Mouse (Mus musculus) forebrain, embryonic 15.5 days (tissue): ENCODE results near the gene Prmt1. TPM values are rescaled to one million over a fixed set of nuclear protein-coding genes. Genes with fewer than 3 reads are reported as not detected.

Experiments
- ATAC-seq: fragments of 200-750 bp; cut with Nextera tagmentation; replicated peaks from 2 replicates; pipeline ENCODE4 v1.8.0; 2017; ENCODE audit warnings: mild to moderate bottlenecking, moderate TSS enrichment, moderate library complexity
- H3K27ac ChIP-seq: fragments of 300-500 bp; sonication (generic); replicated peaks from 2 replicates; pipeline ENCODE4 v1.5.1; 2015; ENCODE audit warnings: mild to moderate bottlenecking, inconsistent platforms
- H3K27me3 ChIP-seq: fragments of 300-500 bp; sonication (generic); 2 replicates; pipeline ENCODE4 v1.6.1; 2015; ENCODE audit warnings: inconsistent platforms
- H3K36me3 ChIP-seq: fragments of 300-500 bp; sonication (generic); 2 replicates; pipeline ENCODE4 v1.6.1; 2015; ENCODE audit warnings: mild to moderate bottlenecking, inconsistent platforms
- H3K4me1 ChIP-seq: fragments of 300-500 bp; sonication (generic); 2 replicates; pipeline ENCODE4 v1.6.1; 2015; ENCODE audit warnings: inconsistent platforms
- H3K4me2 ChIP-seq: fragments of 300-500 bp; sonication (generic); replicated peaks from 2 replicates; pipeline ENCODE4 v1.6.1; 2015; ENCODE audit warnings: mild to moderate bottlenecking, inconsistent platforms
- H3K4me3 ChIP-seq: fragments of 300-500 bp; sonication (generic); 2 replicates; pipeline ENCODE4 v1.5.1; 2015; ENCODE audit warnings: mild to moderate bottlenecking, inconsistent platforms
- H3K9ac ChIP-seq: fragments of 300-500 bp; sonication (generic); replicated peaks from 2 replicates; pipeline ENCODE4 v1.6.1; 2015; ENCODE audit warnings: mild to moderate bottlenecking, inconsistent platforms
- H3K9me3 ChIP-seq: fragments of 300-500 bp; sonication (generic); 2 replicates; pipeline ENCODE4 v1.6.1; 2016; ENCODE audit warnings: inconsistent platforms
- WGBS: fragments of 180-500 bp; shearing (Covaris S2); methylation state at CpG from one replicate; pipeline ENCODE4 v1.1.7; 2015; ENCODE audit warnings: mixed read lengths; 5-methylcytosine and 5-hydroxymethylcytosine counted together
- polyA plus RNA-seq: library from polyadenylated mRNA; unstranded; fragments of >200 nt; fragmentation: Nextera tagmentation; extraction: Ambion mirVana; gene quantifications from 2 replicates; pipeline ENCODE4 v1.2.1, GENCODE M21; 2015

The Prmt1 gene
- polyA plus RNA-seq, 1 experiment from 2014 or later = 703 TPM

- Histone ChIP-seq H3K4me2 (no peak overlapping the region), H3K27ac (no peak overlapping the region), H3K9me3 (no peaks in the 10 kb centered on the region), H3K4me1 (peaks cover 30% of the 10 kb centered on the region), H3K4me3 (no peak overlapping the region), H3K9ac (no peak overlapping the region), H3K36me3 (no peaks in the 10 kb centered on the region), H3K27me3 (peaks cover 4% of the 10 kb centered on the region)
- WGBS = 48% methylated on average over 8 of the region's 8 CpGs
- no peak for ATAC-seq
These were observed 32.7 kb upstream of the Prmt1 start for GRCm38 (mm10) chr7:45019031-45019571.

- under 1% methylated on average over 36 of the region's 36 CpGs for WGBS
- peak; percentile 71 for ATAC-seq
These were observed 31.1 kb upstream of the Prmt1 start, which contains the start of gene Rras for GRCm38 (mm10) chr7:45017242-45018061. Gene Rras (plus strand): TSS chr7:45017961.

GRCm38 (mm10) chr7:45016761-45017160 is 30.4 kb upstream of the Prmt1 start:
- 4% methylated on average over 4 of the region's 4 CpGs for WGBS
- ATAC-seq = no peak
- Histone ChIP-seq H3K4me2 (peak overlapping the region; percentile 86), H3K27ac (peak overlapping the region; percentile 81), H3K9me3 (no peaks in the 10 kb centered on the region), H3K4me1 (peaks cover 37% of the 10 kb centered on the region), H3K36me3 (peaks cover 15% of the 10 kb centered on the region), H3K4me3 (peak overlapping the region; percentile 84), H3K27me3 (peaks cover 4% of the 10 kb centered on the region), H3K9ac (peak overlapping the region; percentile 48)

More at GRCm38 (mm10) chr7:45017242-45018061, 31.1 kb upstream of the Prmt1 start, which contains the start of gene Rras:
- Histone ChIP-seq H3K9ac (peak within 1 kb of the TSS; percentile 48), H3K27me3 (peaks cover 4% of the 10 kb centered on the region), H3K4me2 (peak within 1 kb of the TSS; percentile 86), H3K4me1 (peaks cover 37% of the 10 kb centered on the region), H3K36me3 (peaks cover 8% of the 10 kb centered on the region), H3K9me3 (no peaks in the 10 kb centered on the region), H3K27ac (peak within 1 kb of the TSS; percentile 81), H3K4me3 (peak within 1 kb of the TSS; percentile 84)

- under 1% methylated on average over 69 of the region's 69 CpGs for WGBS
- peak within 1 kb of the TSS; percentile 86 for H3K4me2 ChIP-seq
These were observed 29.7 kb upstream of the Prmt1 start, which contains the start of gene Scaf1 for GRCm38 (mm10) chr7:45015957-45016612. Gene Scaf1 (minus strand): TSS chr7:45016363.

GRCm38 (mm10) chr7:45015344-45015956 is 29.1 kb upstream of the Prmt1 start:
- ATAC-seq = no peak
- 2% methylated on average over 20 of the region's 20 CpGs for whole genome bisulfite sequencing
- peak overlapping the region; percentile 86 for H3K4me2 ChIP-seq

More at GRCm38 (mm10) chr7:45015957-45016612, 29.7 kb upstream of the Prmt1 start, which contains the start of gene Scaf1:
- Histone ChIP-seq H3K4me1 (peaks cover 37% of the 10 kb centered on the region), H3K9ac (peak within 1 kb of the TSS; percentile 93), H3K9me3 (no peaks in the 10 kb centered on the region), H3K27ac (peak within 1 kb of the TSS; percentile 81), H3K36me3 (peaks cover 22% of the 10 kb centered on the region), H3K27me3 (peaks cover 4% of the 10 kb centered on the region), H3K4me3 (peak within 1 kb of the TSS; percentile 84)
- peak; percentile 95 for ATAC-seq

GRCm38 (mm10) chr7:45014096-45014451 is 27.7 kb upstream of the Prmt1 start:
- 94% methylated on average over 3 of the region's 3 CpGs for WGBS
- Histone ChIP-seq H3K9ac (no peak overlapping the region), H3K27ac (no peak overlapping the region), H3K4me2 (no peak overlapping the region), H3K4me3 (no peak overlapping the region), H3K9me3 (no peaks in the 10 kb centered on the region), H3K27me3 (peaks cover 2% of the 10 kb centered on the region), H3K4me1 (peaks cover 37% of the 10 kb centered on the region), H3K36me3 (peaks cover 40% of the 10 kb centered on the region)
- no peak for ATAC-seq

More at GRCm38 (mm10) chr7:45015344-45015956, 29.1 kb upstream of the Prmt1 start:
- Histone ChIP-seq H3K9me3 (no peaks in the 10 kb centered on the region), H3K4me1 (peaks cover 37% of the 10 kb centered on the region), H3K27ac (peak overlapping the region; percentile 69), H3K4me3 (peak overlapping the region; percentile 84), H3K27me3 (peaks cover 4% of the 10 kb centered on the region), H3K36me3 (peaks cover 26% of the 10 kb centered on the region), H3K9ac (peak overlapping the region; percentile 93)

- no peaks in the 10 kb centered on the region for H3K9me3 ChIP-seq
- 95% methylated on average over 16 of the region's 16 CpGs for WGBS
- H3K27me3 ChIP-seq = no peaks in the 10 kb centered on the region
- H3K36me3 ChIP-seq = peaks cover 45% of the 10 kb centered on the region
- ATAC-seq = no peak
- H3K4me3 ChIP-seq = no peak overlapping the region
- peaks cover 37% of the 10 kb centered on the region for H3K4me1 ChIP-seq
- no peak overlapping the region for H3K9ac ChIP-seq
- no peak overlapping the region for H3K27ac ChIP-seq
- no peak overlapping the region for H3K4me2 ChIP-seq
These were observed 27.2 kb upstream of the Prmt1 start for GRCm38 (mm10) chr7:45013366-45014095.

GRCm38 (mm10) chr7:45012824-45013223 is 26.5 kb upstream of the Prmt1 start:
- no peak overlapping the region for H3K9ac ChIP-seq
- H3K9me3 ChIP-seq = no peaks in the 10 kb centered on the region
- no peaks in the 10 kb centered on the region for H3K27me3 ChIP-seq
- no peak overlapping the region for H3K27ac ChIP-seq
- H3K4me1 ChIP-seq = peaks cover 34% of the 10 kb centered on the region
- 88% methylated on average over 4 of the region's 4 CpGs for WGBS
- no peak overlapping the region for H3K4me2 ChIP-seq
- no peak overlapping the region for H3K4me3 ChIP-seq
- H3K36me3 ChIP-seq = peaks cover 52% of the 10 kb centered on the region
- ATAC-seq = no peak

- no peak for ATAC-seq
- 96% methylated on average over 6 of the region's 6 CpGs for WGBS
- H3K4me3 ChIP-seq = no peak overlapping the region
These were observed 25.6 kb upstream of the Prmt1 start for GRCm38 (mm10) chr7:45012011-45012410.

GRCm38 (mm10) chr7:45008411-45008810 is 22.0 kb upstream of the Prmt1 start:
- no peak for ATAC-seq
- WGBS = 94% methylated on average over 19 of the region's 19 CpGs
- Histone ChIP-seq H3K27ac (no peak overlapping the region), H3K4me3 (no peak overlapping the region), H3K9ac (no peak overlapping the region), H3K4me2 (no peak overlapping the region), H3K9me3 (no peaks in the 10 kb centered on the region), H3K27me3 (no peaks in the 10 kb centered on the region), H3K36me3 (peaks cover 92% of the 10 kb centered on the region), H3K4me1 (0 out of 2 replicates have a peak, but pooled peaks cover 4% of the 10 kb centered on the region)

More at GRCm38 (mm10) chr7:45012011-45012410, 25.6 kb upstream of the Prmt1 start:
- no peaks in the 10 kb centered on the region for H3K27me3 ChIP-seq
- H3K4me2 ChIP-seq = no peak overlapping the region
- no peak overlapping the region for H3K9ac ChIP-seq
- H3K4me1 ChIP-seq = peaks cover 26% of the 10 kb centered on the region
- no peaks in the 10 kb centered on the region for H3K9me3 ChIP-seq
- no peak overlapping the region for H3K27ac ChIP-seq
- peaks cover 60% of the 10 kb centered on the region for H3K36me3 ChIP-seq

GRCm38 (mm10) chr7:45007846-45008245 is 21.5 kb upstream of the Prmt1 start:
- no peak for ATAC-seq

More at GRCm38 (mm10) chr7:45007846-45008245, 21.5 kb upstream of the Prmt1 start:
- 94% methylated on average over 30 of the region's 30 CpGs for WGBS
- Histone ChIP-seq H3K9me3 (no peaks in the 10 kb centered on the region), H3K4me2 (no peak overlapping the region), H3K36me3 (peaks cover 93% of the 10 kb centered on the region), H3K27me3 (no peaks in the 10 kb centered on the region), H3K27ac (no peak overlapping the region), H3K4me1 (no peaks in the 10 kb centered on the region), H3K9ac (no peak overlapping the region), H3K4me3 (no peak overlapping the region)
